Mouse (Mus musculus) left cerebral cortex, adult 9 months (tissue): Measurements from ENCODE around the gene Pax3.

ENCODE experiments used
- DNase-seq, 2 experiments: peaks; one replicate each; pipeline ENCODE4 v3.0.0; 2022; ENCODE audit warnings: low spot score in 2 of 2

Gene Pax3

GRCm38 (mm10) chr1:78196751-78197311, at the start of gene Pax3:
Gene Pax3 (minus strand): TSS chr1:78197134.
- no peak for DNase-seq

GRCm38 (mm10) chr1:78234306-78234705, 37.4 kb upstream of the Pax3 start:
- DNase-seq, result no peak

- no peak for DNase-seq
Measured at GRCm38 (mm10) chr1:78231901-78232546, 35.1 kb upstream of the Pax3 start.

GRCm38 (mm10) chr1:78229801-78230200, 32.9 kb upstream of the Pax3 start:
- no peak for DNase-seq

- DNase-seq, result peak in 1 of 2 experiments; percentile 31
Measured at GRCm38 (mm10) chr1:78228771-78229170, 31.8 kb upstream of the Pax3 start.

- DNase-seq, result no peak
Measured at GRCm38 (mm10) chr1:78218057-78218780, 21.3 kb upstream of the Pax3 start.

GRCm38 (mm10) chr1:78217151-78218034, 20.5 kb upstream of the Pax3 start:
- no peak for DNase-seq

GRCm38 (mm10) chr1:78216509-78217141, 19.7 kb upstream of the Pax3 start:
- DNase-seq, result no peak

- no peak for DNase-seq
Measured at GRCm38 (mm10) chr1:78215749-78216508, 19.0 kb upstream of the Pax3 start.

- DNase-seq, result no peak
Measured at GRCm38 (mm10) chr1:78211041-78211440, 14.1 kb upstream of the Pax3 start.

- DNase-seq, result no peak
Measured at GRCm38 (mm10) chr1:78210568-78210967, 13.6 kb upstream of the Pax3 start.

GRCm38 (mm10) chr1:78208281-78208814, 11.4 kb upstream of the Pax3 start:
- no peak for DNase-seq

- DNase-seq, result no peak
Measured at GRCm38 (mm10) chr1:78204341-78204740, 7.4 kb upstream of the Pax3 start.

GRCm38 (mm10) chr1:78203622-78204211, 6.8 kb upstream of the Pax3 start:
- no peak for DNase-seq

- DNase-seq, result no peak
Measured at GRCm38 (mm10) chr1:78203086-78203614, 6.2 kb upstream of the Pax3 start.

GRCm38 (mm10) chr1:78202466-78203085, 5.6 kb upstream of the Pax3 start:
- no peak for DNase-seq

GRCm38 (mm10) chr1:78201251-78202010, 4.5 kb upstream of the Pax3 start:
- no peak for DNase-seq

- DNase-seq, result no peak
Measured at GRCm38 (mm10) chr1:78200191-78200590, 3.3 kb upstream of the Pax3 start.

GRCm38 (mm10) chr1:78199221-78199620, 2.3 kb upstream of the Pax3 start:
- no peak for DNase-seq
